Mouse (Mus musculus): ENCODE results near the gene Ccdc162.

Gene Ccdc162

DNA sequence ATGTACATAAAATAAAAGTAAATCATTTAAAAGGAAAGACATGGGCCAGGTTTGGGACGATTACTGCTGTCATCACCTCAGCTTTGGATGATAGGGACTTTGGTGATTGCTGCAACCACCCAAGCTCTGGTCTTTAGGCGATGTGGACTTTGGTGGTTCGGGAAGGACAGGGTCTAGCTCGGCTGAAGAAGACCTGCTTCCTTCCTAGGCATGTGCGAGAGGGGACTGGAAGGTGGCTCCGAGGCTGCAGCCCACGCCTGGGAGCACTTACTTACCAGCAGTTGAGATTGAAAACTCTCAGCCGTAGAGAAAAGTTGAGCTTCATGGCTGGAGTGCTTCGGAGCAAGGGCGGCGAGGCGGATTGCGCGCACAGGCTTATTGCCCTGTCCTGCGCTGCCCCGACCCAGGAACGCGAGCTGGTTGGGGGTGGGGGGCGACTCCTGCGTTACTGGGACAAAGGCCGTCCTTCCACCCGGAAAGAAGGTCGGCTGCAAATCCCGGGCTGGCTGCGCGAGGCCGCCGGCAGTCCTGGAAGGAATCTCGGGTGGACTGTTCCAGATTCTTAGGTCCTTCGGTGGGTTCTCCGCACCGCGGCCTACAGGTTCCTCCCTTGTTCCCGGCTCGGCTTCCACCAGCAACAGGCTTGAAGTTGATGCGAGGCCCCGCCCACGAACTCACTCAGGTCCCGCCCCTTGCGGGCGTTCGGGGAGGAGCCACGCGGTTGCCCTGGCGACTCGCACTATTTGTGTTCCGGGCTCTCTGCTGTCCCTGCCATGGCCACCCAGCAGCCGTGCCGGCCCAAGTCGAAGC lies 226.5 kb downstream of the Ccdc162 start, which contains the start of the genes Smpd2 and Ppil6:
Smpd2 (minus strand) TSS at position 662 of the 810 bp plus-strand sequence.
Ppil6 (plus strand) TSS at position 732 of the 810 bp plus-strand sequence.
- no peak for DNase-seq (ENCODE audit: extremely low read depth, low read depth)

- DNase-seq (ENCODE audit: extremely low read depth, low read depth): no peak
Measured at GRCm38 (mm10) chr10:41489294-41489693, 227.1 kb downstream of the Ccdc162 start.

GRCm38 (mm10) chr10:41488877-41489276 lies 227.6 kb downstream of the Ccdc162 start:
- DNase-seq (ENCODE audit: extremely low read depth, low read depth): no peak

Data from MEL-GATA-1-ER (cell line).